30 mouse cellular contexts compared by ENCODE assay signal in genomic region chr10:63908878-63909277, GRCm38 (mm10). TPM values are rescaled to one million over a fixed set of nuclear protein-coding genes. Genes with fewer than 3 reads are reported as not detected.
"Had no signal": no experiment of that assay in that cellular context is flagged by ENCODE, and none has a peak within 500 bp of the region (broad histone marks: within the 10 kb centered on the region; RNA-seq: fewer than 3 reads in every experiment).

No protein-coding gene starts in this region.

- H3K4me3 ChIP-seq: heart, adult 2 months; heart, embryonic 13.5 days; heart, embryonic 15.5 days; hindbrain, embryonic 13.5 days; hindbrain, embryonic 15.5 days; kidney, embryonic 15.5 days; left cerebral cortex, adult 2 months; limb, embryonic 13.5 days; limb, embryonic 15.5 days; liver, embryonic 12.5 days had no signal

- H3K27ac ChIP-seq: heart, adult 2 months; heart, embryonic 13.5 days; heart, embryonic 15.5 days; hindbrain, embryonic 13.5 days; hindbrain, embryonic 15.5 days; hindbrain, postnatal 0 days; kidney, embryonic 15.5 days; kidney, postnatal 0 days; left cerebral cortex, adult 2 months; limb, embryonic 13.5 days; limb, embryonic 15.5 days; liver, embryonic 12.5 days; liver, embryonic 14.5 days had no signal

- DNase-seq: gastrocnemius, postnatal 14 days; gastrocnemius, postnatal 36 days; heart, adult 11 months; heart, adult 2 months; heart, postnatal 14 days; heart, postnatal 36 days; kidney, adult 11 months; kidney, adult 2 months; kidney, adult 9 months; kidney, postnatal 14 days; kidney, postnatal 36 days had no signal

- H3K4me1 ChIP-seq: heart, embryonic 13.5 days; heart, embryonic 15.5 days; hindbrain, embryonic 13.5 days; hindbrain, embryonic 15.5 days; kidney, embryonic 15.5 days; limb, embryonic 13.5 days; limb, embryonic 15.5 days; liver, embryonic 12.5 days had no signal

RNA-seq across cellular contexts. Expression of gene Gm10118, which starts 18.4 kb away (rescaled TPM):
- total RNA-seq: gastrocnemius, adult 18-20 months; gastrocnemius, adult 8-10 months; gastrocnemius, postnatal 14 days; gastrocnemius, postnatal 36 days; heart, adult 2 months; heart, postnatal 14 days; heart, postnatal 36 days; hematopoietic stem cell, adult 5-6 weeks; liver, adult 2 months had no signal
- polyA plus RNA-seq: gonadal fat pad, adult 2 months; heart, adult 2 months; kidney, adult 2 months; large intestine, adult 2 months; limb, embryonic 11.5 days; liver, adult 2 months; liver, embryonic 12.5 days; liver, embryonic 14.5 days had no signal
